Mouse (Mus musculus) spleen, adult 2 months (tissue): Measurements from ENCODE around the gene Avl9.

ENCODE experiments used
- CTCF ChIP-seq: fragments of 200-500 bp; IDR thresholded peaks from 2 replicates; pipeline ENCODE4 v1.5.1; 2011; ENCODE audit warnings: mild to moderate bottlenecking, inconsistent platforms; ENCODE audit not compliant: insufficient read depth, insufficient read length, insufficient replicate concordance; ENCODE audit errors: extremely low read depth
- POLR2A ChIP-seq: fragments of 200-500 bp; IDR thresholded peaks from 2 replicates; pipeline ENCODE4 v1.6.1; 2011; ENCODE audit warnings: low read depth, low read length, inconsistent platforms

- TF ChIP-seq POLR2A = no peak
- no peak for TF ChIP-seq CTCF
Observed at GRCm38 (mm10) chr6:56753719-56754118, 39.0 kb downstream of the Avl9 start.
